Mouse (Mus musculus): ENCODE results near the gene Grip1.

Grip1 gene

DNA sequence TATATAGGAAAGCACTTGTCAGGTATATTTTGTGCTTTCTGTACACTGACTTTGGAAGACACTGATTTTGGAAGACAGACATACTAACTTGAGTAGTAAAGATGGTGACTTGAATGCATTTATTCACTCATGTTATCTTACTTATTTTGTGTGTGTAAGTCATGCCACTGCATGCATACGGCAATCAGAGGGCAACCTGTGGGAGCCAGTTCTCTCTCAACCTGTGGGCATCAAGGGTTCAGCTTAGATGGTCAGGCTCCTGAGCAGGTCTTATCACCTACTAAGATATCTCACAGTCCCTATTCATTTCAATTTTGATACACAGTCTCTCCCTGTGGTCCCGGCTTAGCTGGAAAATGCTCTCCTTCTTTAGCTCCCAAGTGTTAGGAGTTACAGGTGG is 5.4 kb downstream of the Grip1 start:
- no peak for DNase-seq (ENCODE audit: low spot score in 2 of 2)

GRCm38 (mm10) chr10:119463345-119463744 is 9.7 kb downstream of the Grip1 start:
- DNase-seq (ENCODE audit: low spot score in 2 of 2): no peak

DNA sequence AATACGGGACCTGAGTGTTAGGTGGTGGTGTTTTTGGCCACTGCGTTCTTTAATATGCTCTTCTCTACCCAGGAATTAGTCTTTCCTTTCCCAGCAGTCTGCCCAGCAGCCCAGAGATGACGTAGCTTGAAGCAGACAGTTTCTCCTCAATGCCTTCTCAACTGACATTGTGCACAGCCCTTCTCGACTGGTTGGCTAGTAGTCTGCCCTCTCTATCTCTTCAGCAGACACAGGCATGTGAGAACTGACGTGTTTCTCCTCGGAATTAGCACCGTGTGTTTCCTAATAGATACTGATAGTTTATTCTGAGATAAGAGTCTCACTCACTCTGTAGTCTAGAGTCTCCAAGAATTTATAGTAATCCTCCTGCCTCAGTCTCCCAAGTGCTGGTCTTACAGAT is 10.2 kb downstream of the Grip1 start:
- DNase-seq (ENCODE audit: low spot score in 2 of 2): no peak

- no peak for DNase-seq (ENCODE audit: low spot score in 2 of 2)
Measured at GRCm38 (mm10) chr10:119467976-119468375, 14.3 kb downstream of the Grip1 start.

- no peak for DNase-seq (ENCODE audit: low spot score in 2 of 2)
Measured at GRCm38 (mm10) chr10:119470096-119470495, 16.5 kb downstream of the Grip1 start.

DNA sequence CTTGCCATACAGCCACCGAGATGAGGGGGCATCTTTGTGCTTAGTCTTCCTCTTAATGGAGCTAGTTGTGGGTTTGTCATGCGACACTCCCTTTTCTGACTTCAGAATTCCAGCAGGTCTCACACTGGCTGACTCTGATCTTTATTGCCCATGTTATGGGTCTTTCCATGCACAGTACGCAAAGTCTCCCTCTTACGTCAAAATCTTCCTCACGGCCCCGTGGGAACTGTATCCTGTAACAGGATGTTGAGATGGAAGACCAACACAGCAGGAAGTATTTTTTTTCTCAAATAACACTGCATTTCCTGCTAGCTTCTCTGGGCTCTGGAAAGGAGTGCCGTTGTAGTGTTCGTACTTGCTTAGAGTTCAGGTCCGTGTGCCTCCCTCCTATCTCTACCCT is 21.5 kb downstream of the Grip1 start:
- no peak for DNase-seq (ENCODE audit: low spot score in 2 of 2)

GRCm38 (mm10) chr10:119477661-119478060 is 24.0 kb downstream of the Grip1 start:
- no peak for DNase-seq (ENCODE audit: low spot score in 2 of 2)

DNA sequence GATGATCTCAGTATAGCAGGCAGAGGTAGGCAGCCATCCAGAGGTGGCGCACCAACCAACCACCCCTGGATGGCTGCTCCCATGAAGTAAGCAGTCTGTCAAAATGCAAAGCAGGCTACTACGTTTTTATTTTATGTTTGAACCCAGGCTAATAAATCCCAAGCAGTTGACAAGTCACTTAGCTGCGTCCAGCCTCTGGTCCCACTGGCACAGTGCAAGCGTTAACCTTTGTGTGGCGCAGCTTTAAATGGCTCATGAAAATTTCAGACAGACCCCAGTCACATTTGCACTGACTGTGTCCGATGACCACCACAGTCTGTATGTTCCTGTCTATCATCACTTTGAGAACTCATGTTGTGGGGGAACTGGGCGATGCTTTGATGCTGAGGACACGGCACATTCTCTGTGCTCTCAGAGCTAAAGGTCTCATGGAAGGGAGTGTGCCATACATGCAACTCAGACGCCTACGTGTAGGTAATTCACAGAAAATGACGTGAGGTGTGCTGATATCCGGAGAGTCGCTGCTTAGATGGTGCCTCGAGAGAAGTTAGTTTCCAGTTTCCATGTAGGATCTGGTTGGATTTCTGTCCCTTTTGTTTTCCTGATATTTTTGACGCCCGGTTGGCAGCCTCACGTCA is 29.6 kb downstream of the Grip1 start:
- DNase-seq (ENCODE audit: low spot score in 2 of 2): no peak

DNA sequence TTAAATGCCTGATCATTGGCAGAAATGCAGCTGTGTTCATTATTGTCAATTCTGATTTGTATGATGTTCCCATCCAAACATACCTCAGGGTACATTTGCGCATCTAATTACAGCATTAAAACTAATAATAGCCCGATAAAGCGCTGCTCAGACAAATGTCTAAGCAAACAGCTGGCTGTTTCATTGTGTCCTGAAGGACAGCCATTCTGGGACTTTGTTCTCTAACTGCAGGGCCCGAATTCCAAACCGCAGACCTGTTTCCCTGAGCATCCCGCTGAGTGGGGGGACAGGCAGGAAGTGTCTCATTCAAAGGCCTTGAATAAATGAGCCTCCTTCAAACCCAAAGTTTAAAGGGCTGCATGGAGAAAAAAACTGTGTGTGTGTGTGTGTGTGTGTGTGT is 30.1 kb downstream of the Grip1 start:
- DNase-seq (ENCODE audit: low spot score in 2 of 2): no peak

GRCm38 (mm10) chr10:119486936-119487335 is 33.3 kb downstream of the Grip1 start:
- DNase-seq (ENCODE audit: low spot score in 2 of 2): no peak

DNA sequence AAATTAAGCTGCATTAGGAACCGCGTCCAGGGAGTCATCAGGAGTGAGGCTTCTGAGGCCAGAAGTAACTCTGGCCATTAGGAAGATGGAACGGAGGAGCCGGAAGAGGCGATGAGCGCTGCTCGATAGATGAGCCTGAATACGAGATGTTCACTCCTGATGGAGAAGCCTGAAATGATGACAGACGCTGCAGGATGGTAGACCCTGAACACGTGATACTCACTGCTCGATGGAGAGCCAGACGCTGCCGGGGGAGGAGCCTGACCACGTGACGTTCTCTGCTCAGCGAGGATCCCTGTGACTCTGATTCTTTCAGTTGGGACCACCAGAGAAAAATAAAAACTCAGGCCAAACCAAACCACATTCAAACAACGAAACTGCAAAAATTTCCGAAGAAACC is 37.2 kb downstream of the Grip1 start:
- DNase-seq (ENCODE audit: low spot score in 2 of 2): no peak

GRCm38 (mm10) chr10:119495317-119495716 is 41.7 kb downstream of the Grip1 start:
- DNase-seq (ENCODE audit: low spot score in 2 of 2): no peak

GRCm38 (mm10) chr10:119496221-119496620 is 42.6 kb downstream of the Grip1 start:
- DNase-seq (ENCODE audit: low spot score in 2 of 2): no peak

GRCm38 (mm10) chr10:119521686-119522085 is 68.1 kb downstream of the Grip1 start:
- DNase-seq (ENCODE audit: low spot score in 2 of 2): no peak

GRCm38 (mm10) chr10:119525730-119526129 is 72.1 kb downstream of the Grip1 start:
- DNase-seq (ENCODE audit: low spot score in 2 of 2): no peak

- DNase-seq (ENCODE audit: low spot score in 2 of 2): no peak
Measured at GRCm38 (mm10) chr10:119534852-119535251, 81.2 kb downstream of the Grip1 start.

DNA sequence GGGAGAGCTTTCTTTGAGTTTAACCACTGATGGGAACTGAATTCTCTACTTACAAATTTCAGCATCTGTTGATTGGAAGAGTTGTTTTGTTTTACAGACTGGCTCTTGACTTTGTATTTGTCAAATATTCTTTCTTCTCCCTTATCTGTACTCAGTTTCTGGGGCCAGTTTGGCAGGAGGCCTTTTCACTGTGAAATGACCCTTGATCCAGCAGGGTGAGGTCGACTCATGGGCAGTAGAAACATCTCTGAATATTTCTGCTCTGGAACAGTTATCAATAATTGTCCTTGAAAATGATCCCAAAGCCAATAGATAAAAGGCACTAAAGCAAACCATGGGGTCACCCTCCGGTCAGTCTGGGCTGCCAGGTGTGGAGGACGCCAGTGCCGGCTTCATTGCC is 88.0 kb downstream of the Grip1 start:
- no peak for DNase-seq (ENCODE audit: low spot score in 2 of 2)

- DNase-seq (ENCODE audit: low spot score in 2 of 2): no peak
Measured at GRCm38 (mm10) chr10:119543771-119544170, 90.1 kb downstream of the Grip1 start.

GRCm38 (mm10) chr10:119544743-119545142 is 91.1 kb downstream of the Grip1 start:
- no peak for DNase-seq (ENCODE audit: low spot score in 2 of 2)

DNA sequence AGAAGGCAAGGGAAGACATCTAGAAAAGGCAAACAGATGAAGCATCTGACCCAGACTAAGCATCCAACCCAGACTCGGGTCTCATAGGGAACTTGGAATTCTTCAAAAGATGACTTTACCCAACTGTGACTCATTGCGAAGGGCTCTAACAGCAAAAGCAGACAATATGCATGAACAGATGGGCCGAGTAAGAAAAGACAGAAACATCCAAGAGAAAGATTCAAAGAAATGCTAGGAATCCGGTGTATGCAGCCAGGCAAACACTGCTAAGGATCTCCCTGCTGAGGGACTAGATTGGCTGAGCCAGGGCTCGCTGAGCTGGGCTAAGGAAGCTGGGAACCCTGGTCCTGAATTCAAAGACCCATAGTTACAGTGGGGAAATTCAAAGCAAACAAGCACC is 94.2 kb downstream of the Grip1 start:
- DNase-seq (ENCODE audit: low spot score in 2 of 2): peak; percentile 15 to 49

DNA sequence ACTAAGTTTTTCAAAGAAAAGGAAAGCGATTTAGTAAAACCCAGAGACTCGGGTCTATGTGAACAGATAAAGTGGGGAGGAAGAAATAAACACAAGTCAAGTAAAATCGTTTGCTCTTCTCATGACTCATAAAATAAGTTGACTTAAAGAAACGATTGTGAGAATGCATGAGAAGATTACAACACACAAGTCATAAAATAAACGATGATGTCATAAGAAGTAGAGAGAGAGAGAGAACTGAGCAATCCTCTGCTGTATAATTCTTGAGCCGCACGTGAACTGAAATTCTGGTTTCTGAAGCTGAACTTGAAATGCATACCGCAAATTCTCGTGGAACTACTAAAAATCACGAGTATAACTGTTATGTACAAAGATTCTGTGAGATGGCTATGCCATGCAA is 95.1 kb downstream of the Grip1 start:
- DNase-seq (ENCODE audit: low spot score in 2 of 2): no peak

- DNase-seq (ENCODE audit: low spot score in 2 of 2): no peak
Measured at GRCm38 (mm10) chr10:119550630-119551029, 97.0 kb downstream of the Grip1 start.

- no peak for DNase-seq (ENCODE audit: low spot score in 2 of 2)
Measured at GRCm38 (mm10) chr10:119556346-119556745, 102.7 kb downstream of the Grip1 start.

GRCm38 (mm10) chr10:119558432-119558831 is 104.8 kb downstream of the Grip1 start:
- no peak for DNase-seq (ENCODE audit: low spot score in 2 of 2)
